Mouse (Mus musculus): Measurements from ENCODE around the gene Ptger1. TPM values are rescaled to one million over a fixed set of nuclear protein-coding genes. Genes with fewer than 3 reads are reported as not detected.

Ptger1 gene
- polyA plus RNA-seq (2012) = 0.01 and 0.02 TPM in 2 replicates

DNA sequence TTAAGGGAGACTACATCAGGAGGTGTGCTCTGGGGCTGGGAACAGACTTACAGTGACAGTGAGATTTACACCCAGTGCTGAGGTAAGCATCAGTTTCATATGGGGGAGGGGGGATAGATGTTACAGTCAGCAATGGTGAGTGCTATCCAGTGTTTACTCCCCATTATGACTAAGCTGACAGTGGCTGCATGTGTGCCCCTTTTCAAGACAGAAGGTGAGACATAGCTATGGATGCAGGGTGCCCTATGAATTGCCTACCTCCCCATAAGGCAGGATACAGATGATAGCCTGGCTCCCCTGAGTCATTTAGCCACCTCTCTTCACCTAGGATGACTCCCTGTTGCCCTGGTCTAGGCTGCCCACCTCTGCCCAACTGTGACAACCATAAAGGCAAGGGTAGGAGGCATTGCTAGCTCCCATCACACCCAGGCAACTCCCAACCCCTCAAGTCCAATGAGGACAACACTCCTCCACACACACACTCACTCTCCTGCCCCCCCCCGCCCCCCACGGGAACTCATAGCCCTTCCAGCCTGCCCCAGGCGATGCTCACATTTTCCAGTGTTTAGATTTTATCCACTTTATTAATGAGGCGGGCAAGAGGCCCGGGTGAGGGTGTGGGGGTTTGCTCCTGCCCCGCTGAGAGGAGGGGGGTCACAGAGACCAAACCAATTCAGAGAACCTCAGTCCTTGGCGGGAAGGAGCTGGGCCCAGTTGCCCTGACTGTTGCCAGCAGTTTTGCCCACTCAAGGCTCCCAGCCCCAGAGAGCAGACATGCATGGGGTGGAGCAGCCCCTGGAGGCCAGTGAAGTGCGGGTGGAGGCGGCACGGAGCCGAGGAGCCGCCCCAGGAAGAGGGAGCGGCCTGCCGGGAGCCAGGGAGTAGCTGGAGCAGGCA lies at the start of gene Ptger1:
TSS of gene Ptger1 (plus strand) at position 710 of the 897 bp plus-strand sequence.
- Histone ChIP-seq H3K36me3 (ENCODE audit: control insufficient read depth) (peaks cover 30% of the 10 kb centered on the region), H3K4me3 (replicated peaks) (no peak within 1 kb of the TSS), H3K9me3 (ENCODE audit: control insufficient read depth, low read length) (peaks cover 2% of the 10 kb centered on the region; the same call in 1 of the 2 replicates), H3K4me1 (ENCODE audit: control insufficient read depth) (peaks cover 40% of the 10 kb centered on the region), H3K27me3 (ENCODE audit: control insufficient read depth) (peaks cover 25% of the 10 kb centered on the region)
- TF ChIP-seq TAL1 (IDR thresholded peaks at IDR 0.05; ENCODE audit: low read length) (no peak), GATA1 (IDR thresholded peaks at IDR 0.05; ENCODE audit: low read length) (no peak)

- H3K36me3 ChIP-seq (ENCODE audit: control insufficient read depth) = peaks cover 41% of the 10 kb centered on the region
- H3K27me3 ChIP-seq (ENCODE audit: control insufficient read depth) = no peaks in the 10 kb centered on the region
- TF ChIP-seq TAL1 (IDR thresholded peaks at IDR 0.05; ENCODE audit: low read length) = no peak
- no peak for TF ChIP-seq GATA1 (IDR thresholded peaks at IDR 0.05; ENCODE audit: low read length)
These were observed 49.4 kb upstream of the Ptger1 start for GRCm38 (mm10) chr8:83617111-83617510.

GRCm38 (mm10) chr8:83618566-83618965 lies 47.9 kb upstream of the Ptger1 start:
- TF ChIP-seq GATA1 (IDR thresholded peaks at IDR 0.05; ENCODE audit: low read length) (no peak), TAL1 (IDR thresholded peaks at IDR 0.05; ENCODE audit: low read length) (no peak)
- Histone ChIP-seq H3K4me3 (replicated peaks) (no peak overlapping the region), H3K27me3 (ENCODE audit: control insufficient read depth) (no peaks in the 10 kb centered on the region), H3K36me3 (ENCODE audit: control insufficient read depth) (peaks cover 26% of the 10 kb centered on the region), H3K9me3 (ENCODE audit: control insufficient read depth, low read length) (no peaks in the 10 kb centered on the region), H3K4me1 (ENCODE audit: control insufficient read depth) (peaks cover 26% of the 10 kb centered on the region)

More at GRCm38 (mm10) chr8:83617111-83617510, 49.4 kb upstream of the Ptger1 start:
- H3K9me3 ChIP-seq (ENCODE audit: control insufficient read depth, low read length) = no peaks in the 10 kb centered on the region
- H3K4me3 ChIP-seq (replicated peaks) = no peak overlapping the region
- H3K4me1 ChIP-seq (ENCODE audit: control insufficient read depth) = peaks cover 18% of the 10 kb centered on the region

DNA sequence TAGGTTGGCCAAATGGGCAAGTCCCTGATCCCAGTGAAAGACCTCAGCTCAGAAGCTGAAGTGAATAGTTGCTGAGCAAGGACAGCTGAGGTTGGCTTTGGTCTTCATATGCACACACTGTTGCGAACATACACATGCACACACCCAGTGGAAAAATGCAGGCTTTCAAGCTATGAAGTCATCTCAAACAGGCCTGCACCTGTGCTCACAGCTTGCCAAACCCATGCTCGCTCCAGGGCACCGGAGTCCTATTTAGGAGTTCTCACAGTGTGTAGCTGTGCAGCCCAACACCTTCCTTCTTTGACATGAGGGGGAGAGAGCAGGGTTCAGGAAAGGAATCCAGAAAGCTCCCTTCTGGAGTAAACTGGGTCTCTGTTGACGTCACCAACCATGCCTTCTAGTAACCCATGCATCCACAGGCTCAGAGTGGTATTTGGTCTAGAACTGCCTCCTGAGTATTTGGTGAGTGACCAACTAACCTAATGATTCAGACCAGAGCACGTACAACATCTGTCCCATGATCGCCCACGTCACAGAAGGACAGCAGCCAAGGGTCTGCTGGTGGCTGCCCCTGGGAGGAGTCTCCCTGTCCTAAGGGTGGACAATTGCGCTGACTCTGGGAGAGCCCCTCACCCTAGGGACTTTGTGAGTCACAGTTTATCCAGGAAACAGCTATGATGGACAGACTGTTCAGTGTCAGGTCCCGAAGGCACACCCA lies 46.8 kb upstream of the Ptger1 start:
- Histone ChIP-seq H3K36me3 (ENCODE audit: control insufficient read depth) (peaks cover 17% of the 10 kb centered on the region), H3K4me1 (ENCODE audit: control insufficient read depth) (peaks cover 35% of the 10 kb centered on the region), H3K27me3 (ENCODE audit: control insufficient read depth) (no peaks in the 10 kb centered on the region), H3K9me3 (ENCODE audit: control insufficient read depth, low read length) (no peaks in the 10 kb centered on the region), H3K4me3 (replicated peaks) (no peak overlapping the region)
- TF ChIP-seq GATA1 (IDR thresholded peaks at IDR 0.05; ENCODE audit: low read length) (no peak), TAL1 (IDR thresholded peaks at IDR 0.05; ENCODE audit: low read length) (no peak)

- H3K4me3 ChIP-seq (replicated peaks) = peak overlapping the region; percentile 67
- H3K9me3 ChIP-seq (ENCODE audit: control insufficient read depth, low read length) = no peaks in the 10 kb centered on the region
- H3K4me1 ChIP-seq (ENCODE audit: control insufficient read depth) = peaks cover 46% of the 10 kb centered on the region
- TF ChIP-seq GATA1 (IDR thresholded peaks at IDR 0.05; ENCODE audit: low read length) (no peak), TAL1 (IDR thresholded peaks at IDR 0.05; ENCODE audit: low read length) (no peak)
- H3K36me3 ChIP-seq (ENCODE audit: control insufficient read depth) = no peaks in the 10 kb centered on the region
- H3K27me3 ChIP-seq (ENCODE audit: control insufficient read depth) = no peaks in the 10 kb centered on the region
These were observed 44.6 kb upstream of the Ptger1 start for GRCm38 (mm10) chr8:83621691-83622388.

- TF ChIP-seq GATA1 (IDR thresholded peaks at IDR 0.05; ENCODE audit: low read length) (no peak), TAL1 (IDR thresholded peaks at IDR 0.05; ENCODE audit: low read length) (peak; percentile 44; the same call in 2 of the 3 replicates)
- Histone ChIP-seq H3K4me3 (replicated peaks) (peak overlapping the region; percentile 67), H3K27me3 (ENCODE audit: control insufficient read depth) (no peaks in the 10 kb centered on the region), H3K4me1 (ENCODE audit: control insufficient read depth) (peaks cover 51% of the 10 kb centered on the region), H3K36me3 (ENCODE audit: control insufficient read depth) (no peaks in the 10 kb centered on the region), H3K9me3 (ENCODE audit: control insufficient read depth, low read length) (no peaks in the 10 kb centered on the region)
These were observed 44.0 kb upstream of the Ptger1 start for GRCm38 (mm10) chr8:83622389-83622989.

DNA sequence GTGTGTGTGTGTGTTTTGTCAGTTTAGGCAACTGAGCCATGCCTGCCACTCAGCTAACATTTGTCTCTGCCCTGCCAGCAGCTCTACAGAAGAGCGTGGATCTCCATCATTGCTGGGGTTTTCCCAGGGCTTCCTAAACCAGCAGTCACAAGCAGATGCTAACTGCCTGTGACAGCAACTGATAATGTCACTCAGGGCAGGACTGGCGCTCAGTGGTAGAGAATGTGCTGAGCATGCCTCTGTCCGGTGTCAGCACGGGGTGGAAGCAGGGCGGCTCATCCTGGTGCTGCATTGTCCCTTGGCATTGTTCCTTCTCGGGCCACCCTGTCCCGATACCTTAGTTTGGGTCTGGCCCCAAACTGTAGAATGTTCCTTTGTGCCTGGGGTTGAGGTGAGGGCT lies 42.9 kb upstream of the Ptger1 start:
- Histone ChIP-seq H3K9me3 (ENCODE audit: control insufficient read depth, low read length) (no peaks in the 10 kb centered on the region), H3K4me1 (ENCODE audit: control insufficient read depth) (peaks cover 51% of the 10 kb centered on the region), H3K4me3 (replicated peaks) (peak overlapping the region; percentile 67), H3K27me3 (ENCODE audit: control insufficient read depth) (no peaks in the 10 kb centered on the region), H3K36me3 (ENCODE audit: control insufficient read depth) (no peaks in the 10 kb centered on the region)
- TF ChIP-seq GATA1 (IDR thresholded peaks at IDR 0.05; ENCODE audit: low read length) (peak; percentile 43; the same call in 1 of the 2 replicates), TAL1 (IDR thresholded peaks at IDR 0.05; ENCODE audit: low read length) (no peak)

DNA sequence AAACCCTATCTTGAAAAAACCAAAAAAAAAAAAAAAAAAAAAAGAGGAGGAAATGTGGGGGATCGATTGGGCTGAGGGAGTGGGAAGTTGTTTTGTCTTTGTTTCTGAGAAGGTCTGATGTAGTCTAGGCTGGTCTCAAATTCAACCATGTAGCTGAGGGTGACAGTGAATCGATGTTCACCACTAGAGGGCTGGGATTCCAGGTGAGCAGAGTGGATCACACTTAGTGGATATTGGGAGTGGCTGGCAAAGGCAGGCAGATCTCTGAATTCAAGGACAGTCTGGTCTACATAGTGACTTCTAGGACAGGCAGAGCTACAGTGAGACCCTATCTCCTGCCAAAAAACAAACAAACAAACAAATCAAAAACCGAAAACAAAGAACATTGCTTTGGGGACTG lies 41.7 kb upstream of the Ptger1 start:
- H3K27me3 ChIP-seq (ENCODE audit: control insufficient read depth) = no peaks in the 10 kb centered on the region
- no peaks in the 10 kb centered on the region for H3K9me3 ChIP-seq (ENCODE audit: control insufficient read depth, low read length)
- H3K4me1 ChIP-seq (ENCODE audit: control insufficient read depth) = peaks cover 55% of the 10 kb centered on the region
- TF ChIP-seq TAL1 (IDR thresholded peaks at IDR 0.05; ENCODE audit: low read length) (no peak), GATA1 (IDR thresholded peaks at IDR 0.05; ENCODE audit: low read length) (no peak)
- no peaks in the 10 kb centered on the region for H3K36me3 ChIP-seq (ENCODE audit: control insufficient read depth)
- H3K4me3 ChIP-seq (replicated peaks) = no peak overlapping the region
